Mouse (Mus musculus): ENCODE measurements around the gene Muc5ac. TPM values are rescaled to one million over a fixed set of nuclear protein-coding genes. Genes with fewer than 3 reads are reported as not detected.
"Not testable (repeated sequence)": the region's sequence is repeated elsewhere in the genome, so short reads cannot be mapped to it uniquely, and the experiment has no call there.

Gene Muc5ac
- total RNA-seq (2021): not detected
- long read RNA-seq, experiment 1: 0 reads
- long read RNA-seq, experiment 2: 0 reads

GRCm38 (mm10) chr7:141788677-141789452 is at the start of gene Muc5ac:
TSS of gene Muc5ac (plus strand) at chr7:141788972.
- intact Hi-C loops (cut with DNase I; ENCODE audit: low total_unique reads): no loop called here
- DNase-seq: no peak

- intact Hi-C loops (cut with DNase I; ENCODE audit: low total_unique reads): no loop called here
- DNase-seq: no peak
Observed at GRCm38 (mm10) chr7:141747451-141748100, 41.2 kb upstream of the Muc5ac start.

- no peak for DNase-seq
- intact Hi-C loops (cut with DNase I; ENCODE audit: low total_unique reads): no loop called here
Observed at GRCm38 (mm10) chr7:141752513-141752912, 36.3 kb upstream of the Muc5ac start.

- DNase-seq: peak; percentile 40
- intact Hi-C loops (cut with DNase I; ENCODE audit: low total_unique reads): no loop called here
Observed at GRCm38 (mm10) chr7:141755831-141756230, 32.9 kb upstream of the Muc5ac start.

- no peak for DNase-seq
- intact Hi-C loops (cut with DNase I; ENCODE audit: low total_unique reads): no loop called here
Observed at GRCm38 (mm10) chr7:141758291-141758690, 30.5 kb upstream of the Muc5ac start.

GRCm38 (mm10) chr7:141770521-141770920 is 18.3 kb upstream of the Muc5ac start:
- no peak for DNase-seq

GRCm38 (mm10) chr7:141770988-141771387 is 17.8 kb upstream of the Muc5ac start:
- no peak for DNase-seq
- intact Hi-C loops (cut with DNase I; ENCODE audit: low total_unique reads): no loop called here

More at GRCm38 (mm10) chr7:141770521-141770920, 18.3 kb upstream of the Muc5ac start:
- intact Hi-C loops (cut with DNase I; ENCODE audit: low total_unique reads): no loop called here

GRCm38 (mm10) chr7:141772058-141772557 is 16.7 kb upstream of the Muc5ac start:
- intact Hi-C loops (cut with DNase I; ENCODE audit: low total_unique reads): no loop called here
- no peak for DNase-seq

- intact Hi-C loops (cut with DNase I; ENCODE audit: low total_unique reads): no loop called here
Observed at GRCm38 (mm10) chr7:141774855-141775254, 13.9 kb upstream of the Muc5ac start.

GRCm38 (mm10) chr7:141776199-141776598 is 12.6 kb upstream of the Muc5ac start:
- DNase-seq: no peak
- intact Hi-C loops (cut with DNase I; ENCODE audit: low total_unique reads): no loop called here

More at GRCm38 (mm10) chr7:141774855-141775254, 13.9 kb upstream of the Muc5ac start:
- no peak for DNase-seq

- intact Hi-C loops (cut with DNase I; ENCODE audit: low total_unique reads): no loop called here
- no peak for DNase-seq
Observed at GRCm38 (mm10) chr7:141794251-141794650, 5.5 kb downstream of the Muc5ac start.

- intact Hi-C loops (cut with DNase I; ENCODE audit: low total_unique reads): no loop called here
Observed at GRCm38 (mm10) chr7:141803206-141803605, 14.4 kb downstream of the Muc5ac start.

GRCm38 (mm10) chr7:141805384-141805783 is 16.6 kb downstream of the Muc5ac start:
- intact Hi-C loops (cut with DNase I; ENCODE audit: low total_unique reads): no loop called here
- no peak for DNase-seq

More at GRCm38 (mm10) chr7:141803206-141803605, 14.4 kb downstream of the Muc5ac start:
- DNase-seq: no peak

- DNase-seq; intact Hi-C loops (cut with DNase I; ENCODE audit: low total_unique reads): not testable (repeated sequence)
Observed at GRCm38 (mm10) chr7:141807823-141808222, 19.1 kb downstream of the Muc5ac start.

- DNase-seq; intact Hi-C loops (cut with DNase I; ENCODE audit: low total_unique reads): not testable (repeated sequence)
Observed at GRCm38 (mm10) chr7:141809933-141810332, 21.2 kb downstream of the Muc5ac start.

GRCm38 (mm10) chr7:141813321-141813720 is 24.5 kb downstream of the Muc5ac start:
- no peak for DNase-seq
- intact Hi-C loops (cut with DNase I; ENCODE audit: low total_unique reads): no loop called here

GRCm38 (mm10) chr7:141815361-141815760 is 26.6 kb downstream of the Muc5ac start:
- intact Hi-C loops (cut with DNase I; ENCODE audit: low total_unique reads): no loop called here
- DNase-seq: no peak

GRCm38 (mm10) chr7:141817355-141818075 is 28.7 kb downstream of the Muc5ac start:
- no peak for DNase-seq

GRCm38 (mm10) chr7:141818267-141818666 is 29.5 kb downstream of the Muc5ac start:
- intact Hi-C loops (cut with DNase I; ENCODE audit: low total_unique reads): no loop called here
- DNase-seq: no peak

More at GRCm38 (mm10) chr7:141817355-141818075, 28.7 kb downstream of the Muc5ac start:
- intact Hi-C loops (cut with DNase I; ENCODE audit: low total_unique reads): no loop called here
